Mouse (Mus musculus) kidney, adult 2 months (tissue): Measurements from ENCODE around the gene Stk11ip. TPM values are rescaled to one million over a fixed set of nuclear protein-coding genes. Genes with fewer than 3 reads are reported as not detected.

Experiments
- DNase-seq: peaks from one replicate; pipeline ENCODE4 v3.0.0; 2021
- H3K27ac ChIP-seq: fragments of 200-500 bp; 2 replicates; pipeline ENCODE4 v1.5.1; 2012; ENCODE audit warnings: low read depth, low read length, control low read depth, inconsistent platforms; ENCODE audit not compliant: insufficient read depth
- H3K27me3 ChIP-seq: fragments of 200-500 bp; replicated peaks from 2 replicates; pipeline ENCODE4 v1.6.1; 2012; ENCODE audit warnings: mild to moderate bottlenecking, moderate library complexity, low read length, inconsistent platforms; ENCODE audit not compliant: control insufficient read depth, insufficient read depth
- H3K36me3 ChIP-seq: fragments of 200-500 bp; 2 replicates; pipeline ENCODE4 v1.6.1; 2012; ENCODE audit warnings: mild to moderate bottlenecking, moderate library complexity, low read length, inconsistent platforms; ENCODE audit not compliant: control insufficient read depth, insufficient read depth
- H3K4me1 ChIP-seq: fragments of 200-500 bp; 2 replicates; pipeline ENCODE4 v1.6.1; 2011; ENCODE audit warnings: low read length; ENCODE audit not compliant: control insufficient read depth, insufficient read depth
- H3K4me3 ChIP-seq: fragments of 200-500 bp; 2 replicates; pipeline ENCODE4 v1.5.1; 2011; ENCODE audit warnings: mild to moderate bottlenecking, low read depth, low read length, control low read depth; ENCODE audit not compliant: insufficient read depth
- CTCF ChIP-seq: fragments of 200-500 bp; conservative IDR thresholded peaks from 2 replicates; pipeline ENCODE4 v1.5.1; 2011; ENCODE audit warnings: low read depth, mild to moderate bottlenecking, control low read depth, low read length, moderate library complexity, mixed read lengths; ENCODE audit not compliant: insufficient read depth, insufficient read length
- POLR2A ChIP-seq: fragments of 200-500 bp; IDR thresholded peaks from one replicate; pipeline ENCODE4 v1.6.1; 2011; ENCODE audit warnings: low read depth, low read length, control low read depth
- WGBS: fragments of 180-500 bp; shearing (Covaris S2); methylation state at CpG from one replicate; pipeline ENCODE4 v1.1.7; 2018; 5-methylcytosine and 5-hydroxymethylcytosine counted together
- polyA plus RNA-seq: library from polyadenylated mRNA; depleted of rRNA; stranded (reverse); fragments of >200 nt; gene quantifications from 2 replicates; pipeline ENCODE4 v1.2.3, GENCODE M21; 2012

The Stk11ip gene
- polyA plus RNA-seq, 1 experiment, result 15.5 TPM

- Histone ChIP-seq H3K27ac (no peak overlapping the region), H3K4me1 (no peaks in the 10 kb centered on the region), H3K27me3 (no peaks in the 10 kb centered on the region), H3K4me3 (no peak overlapping the region), H3K36me3 (0 out of 2 replicates have a peak, but pooled peaks cover 2% of the 10 kb centered on the region)
- DNase-seq, result no peak
- TF ChIP-seq CTCF (no peak), POLR2A (no peak)
- 73% methylated on average over 19 of the region's 19 CpGs for WGBS
Observed at GRCm38 (mm10) chr1:75533325-75534252, 12.3 kb downstream of the Stk11ip start.

GRCm38 (mm10) chr1:75537587-75537986 is 16.3 kb downstream of the Stk11ip start:
- no peak for TF ChIP-seq CTCF
- TF ChIP-seq POLR2A, result no peak
- WGBS, result 79% methylated on average over 2 of the region's 2 CpGs
- Histone ChIP-seq H3K27ac (no peak overlapping the region), H3K4me3 (no peak overlapping the region), H3K36me3 (0 out of 2 replicates have a peak, but pooled peaks cover 2% of the 10 kb centered on the region), H3K27me3 (no peaks in the 10 kb centered on the region), H3K4me1 (peaks cover 3% of the 10 kb centered on the region; the same call in 1 of the 2 replicates)
- no peak for DNase-seq

- peaks cover 3% of the 10 kb centered on the region; the same call in 1 of the 2 replicates for H3K4me1 ChIP-seq
- H3K27me3 ChIP-seq, result no peaks in the 10 kb centered on the region
- no peak overlapping the region for H3K4me3 ChIP-seq
- H3K27ac ChIP-seq, result no peak overlapping the region
- whole genome bisulfite sequencing, result 59% methylated on average over 9 of the region's 9 CpGs
- no peak for TF ChIP-seq CTCF
- 0 out of 2 replicates have a peak, but pooled peaks cover 2% of the 10 kb centered on the region for H3K36me3 ChIP-seq
- no peak for DNase-seq
Observed at GRCm38 (mm10) chr1:75538597-75539190, 17.4 kb downstream of the Stk11ip start.

- Histone ChIP-seq H3K27me3 (no peaks in the 10 kb centered on the region), H3K36me3 (no peaks in the 10 kb centered on the region), H3K27ac (no peak overlapping the region), H3K4me1 (peaks cover 3% of the 10 kb centered on the region; the same call in 1 of the 2 replicates), H3K4me3 (no peak overlapping the region)
- peak; percentile 51 for DNase-seq
- TF ChIP-seq POLR2A, result no peak
- TF ChIP-seq CTCF, result no peak
- WGBS, result 72% methylated on average over 7 of the region's 7 CpGs
Observed at GRCm38 (mm10) chr1:75541496-75541895, 20.2 kb downstream of the Stk11ip start.

- TF ChIP-seq CTCF (no peak), POLR2A (no peak)
- 88% methylated on average over 6 of the region's 6 CpGs for WGBS
Observed at GRCm38 (mm10) chr1:75544351-75544750, 23.0 kb downstream of the Stk11ip start.

GRCm38 (mm10) chr1:75545965-75546956 is 24.9 kb downstream of the Stk11ip start, which contains the start of gene Slc4a3:
Slc4a3 (plus strand) TSS chr1:75546266.
- TF ChIP-seq CTCF (no peak), POLR2A (no peak)
- Histone ChIP-seq H3K27me3 (no peaks in the 10 kb centered on the region), H3K4me3 (peak within 1 kb of the TSS; percentile 74), H3K36me3 (no peaks in the 10 kb centered on the region), H3K4me1 (peaks cover 2% of the 10 kb centered on the region; the same call in 1 of the 2 replicates), H3K27ac (peak within 1 kb of the TSS; percentile 6; the same call in 1 of the 2 replicates)
- 2% methylated on average over 58 of the region's 64 CpGs for WGBS
- DNase-seq, result peak; percentile 70

More at GRCm38 (mm10) chr1:75544351-75544750, 23.0 kb downstream of the Stk11ip start:
- DNase-seq, result no peak
- Histone ChIP-seq H3K4me1 (peaks cover 3% of the 10 kb centered on the region; the same call in 1 of the 2 replicates), H3K27ac (no peak overlapping the region), H3K27me3 (no peaks in the 10 kb centered on the region), H3K36me3 (no peaks in the 10 kb centered on the region), H3K4me3 (no peak overlapping the region)
